In the genomic region with DNA sequence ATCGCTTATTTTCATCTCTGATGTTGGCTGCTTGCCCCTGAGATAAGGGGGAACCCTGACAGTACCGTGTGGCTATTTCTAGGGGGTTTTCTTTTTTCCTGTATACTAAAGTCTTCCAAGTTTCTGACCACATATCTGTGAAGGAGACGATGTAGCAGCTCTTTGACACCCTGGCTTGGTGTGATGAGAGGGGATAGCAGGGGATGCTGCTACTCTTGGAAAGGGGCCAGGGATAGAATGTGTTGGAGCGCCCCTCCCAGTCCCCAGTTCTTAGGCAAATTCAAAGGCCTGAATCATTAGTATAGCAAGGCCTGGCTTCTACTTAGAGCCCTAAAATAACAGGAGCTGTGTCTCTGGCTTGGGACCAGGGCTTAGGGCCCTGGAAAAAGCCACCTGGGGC, we compare ENCODE assay signal across 9 mouse cellular contexts. TPM values are rescaled to one million over a fixed set of nuclear protein-coding genes. Genes with fewer than 3 reads are reported as not detected.
DNase-seq lines count a peak whose midpoint lies in the region; ATAC-seq and TF ChIP-seq lines count a peak whose summit lies in the region.
"Had no signal": no experiment of that assay in that cellular context is flagged by ENCODE, and none has a peak within 500 bp of the region (broad histone marks: within the 10 kb centered on the region; RNA-seq: fewer than 3 reads in every experiment).

No protein-coding gene starts in this region.

- H3K36me3 ChIP-seq in kidney, embryonic 16.5 days (ENCODE audit: insufficient read depth, low read length), result no peaks in the 10 kb centered on the region
- H3K36me3 ChIP-seq in embryonic facial prominence, embryonic 10.5 days (replicated peaks), result peaks cover 25% of the 10 kb centered on the region
- H3K36me3 ChIP-seq in hindbrain, embryonic 12.5 days, result 0 out of 2 replicates have a peak, but pooled peaks cover 2% of the 10 kb centered on the region
- no peaks in the 10 kb centered on the region for H3K36me3 ChIP-seq in midbrain, embryonic 12.5 days

- no peak for DNase-seq in kidney, adult 9 months
- DNase-seq in embryonic facial prominence, embryonic 10.5 days (ENCODE audit: low spot score), result no peak
- DNase-seq in urinary bladder, postnatal 36 days (ENCODE audit: low spot score in 2 of 2), result no peak
- DNase-seq in right cerebral cortex, postnatal 14 days, result no peak
- no peak for DNase-seq in cerebellum, adult 2 months

- peak overlapping the region; percentile 57 for H3K9ac ChIP-seq in kidney, embryonic 16.5 days (replicated peaks; ENCODE audit: low read length)
- peak overlapping the region; percentile 3; the same call in 1 of the 2 replicates for H3K9ac ChIP-seq in hindbrain, embryonic 12.5 days
- H3K9ac ChIP-seq in midbrain, embryonic 12.5 days (replicated peaks), result peak overlapping the region; percentile 34

- ATAC-seq in kidney, embryonic 16.5 days (ENCODE audit: low FRiP score, low TSS enrichment), result peak; percentile 2; the same call in 1 of the 2 replicates
- ATAC-seq in hindbrain, embryonic 12.5 days (ENCODE audit: low FRiP score), result peak; percentile 44
- ATAC-seq in midbrain, embryonic 12.5 days (ENCODE audit: low FRiP score, low read depth), result 0 out of 2 replicates have a peak, but pooled peaks have one; percentile 4

- peak overlapping the region; percentile 15; the same call in 1 of the 2 replicates for H3K4me3 ChIP-seq in kidney, embryonic 16.5 days (ENCODE audit: low read length)
- peak overlapping the region; percentile 36; the same call in 1 of the 2 replicates for H3K4me3 ChIP-seq in embryonic facial prominence, embryonic 10.5 days
- peak overlapping the region; percentile 0; the same call in 1 of the 2 replicates for H3K4me3 ChIP-seq in hindbrain, embryonic 12.5 days
- no peak overlapping the region for H3K4me3 ChIP-seq in midbrain, embryonic 12.5 days
- H3K4me3 ChIP-seq in cerebellum, adult 2 months (replicated peaks; ENCODE audit: insufficient read depth, low read depth, low read length), result no peak overlapping the region

- peak overlapping the region; percentile 80 for H3K27ac ChIP-seq in kidney, embryonic 16.5 days (ENCODE audit: low read length)
- H3K27ac ChIP-seq in embryonic facial prominence, embryonic 10.5 days (replicated peaks), result peak overlapping the region; percentile 85
- H3K27ac ChIP-seq in hindbrain, embryonic 12.5 days, result peak overlapping the region; percentile 87
- H3K27ac ChIP-seq in midbrain, embryonic 12.5 days (replicated peaks), result peak overlapping the region; percentile 85
- H3K27ac ChIP-seq in cerebellum, adult 2 months (ENCODE audit: insufficient read depth, low read length), result no peak overlapping the region

- TF ChIP-seq POLR2A in cerebellum, adult 2 months (IDR thresholded peaks at IDR 0.05; ENCODE audit: borderline replicate concordance, insufficient read depth, low read length), result no peak

- H3K27me3 ChIP-seq in kidney, embryonic 16.5 days (ENCODE audit: insufficient read depth, low read length), result no peaks in the 10 kb centered on the region
- no peaks in the 10 kb centered on the region for H3K27me3 ChIP-seq in embryonic facial prominence, embryonic 10.5 days (replicated peaks; ENCODE audit: low read depth, poor library complexity, severe bottlenecking)
- no peaks in the 10 kb centered on the region for H3K27me3 ChIP-seq in hindbrain, embryonic 12.5 days
- no peaks in the 10 kb centered on the region for H3K27me3 ChIP-seq in midbrain, embryonic 12.5 days
- no peaks in the 10 kb centered on the region for H3K27me3 ChIP-seq in cerebellum, adult 2 months (ENCODE audit: control insufficient read depth, insufficient read depth, low read length)
- H3K27me3 ChIP-seq: Patski had no signal

- no peak for TF ChIP-seq CTCF in cerebellum, adult 2 months (IDR thresholded peaks at IDR 0.05; ENCODE audit: borderline replicate concordance, insufficient read depth, low read depth, low read length)

- no peaks in the 10 kb centered on the region for H3K9me3 ChIP-seq in kidney, embryonic 16.5 days (ENCODE audit: low read length)
- H3K9me3 ChIP-seq in embryonic facial prominence, embryonic 10.5 days, result no peaks in the 10 kb centered on the region
- H3K9me3 ChIP-seq in hindbrain, embryonic 12.5 days (replicated peaks), result no peaks in the 10 kb centered on the region
- H3K9me3 ChIP-seq in midbrain, embryonic 12.5 days, result no peaks in the 10 kb centered on the region

- H3K4me2 ChIP-seq in kidney, embryonic 16.5 days (replicated peaks; ENCODE audit: low read depth, low read length), result peak overlapping the region; percentile 43
- peak overlapping the region; percentile 26 for H3K4me2 ChIP-seq in hindbrain, embryonic 12.5 days (replicated peaks)
- H3K4me2 ChIP-seq in midbrain, embryonic 12.5 days (replicated peaks), result peak overlapping the region; percentile 32

- WGBS in kidney, embryonic 16.5 days, result 32% methylated on average over 4 of the region's 4 CpGs
- 54% methylated on average over 4 of the region's 4 CpGs for WGBS in embryonic facial prominence, embryonic 10.5 days
- 42% methylated on average over 4 of the region's 4 CpGs for WGBS in hindbrain, embryonic 12.5 days
- 46% methylated on average over 4 of the region's 4 CpGs for WGBS in midbrain, embryonic 12.5 days
- WGBS in cerebellum, adult 2 months, result 59% methylated on average over 4 of the region's 4 CpGs

- H3K4me1 ChIP-seq in kidney, embryonic 16.5 days (ENCODE audit: insufficient read depth, low read length), result peaks cover 28% of the 10 kb centered on the region
- H3K4me1 ChIP-seq in embryonic facial prominence, embryonic 10.5 days, result peaks cover 41% of the 10 kb centered on the region
- peaks cover 31% of the 10 kb centered on the region for H3K4me1 ChIP-seq in hindbrain, embryonic 12.5 days
- peaks cover 27% of the 10 kb centered on the region for H3K4me1 ChIP-seq in midbrain, embryonic 12.5 days
- H3K4me1 ChIP-seq in cerebellum, adult 2 months (ENCODE audit: control insufficient read depth, insufficient read depth, low read length), result peaks cover 27% of the 10 kb centered on the region

RNA-seq across cellular contexts. Expression of a gene that starts 13.5 kb away (rescaled TPM):
- 38.1 and 43.0 TPM in 2 replicates for polyA plus RNA-seq in kidney, embryonic 16.5 days (2015; fragmentation: Nextera tagmentation; extraction: Ambion mirVana)
- polyA plus RNA-seq in embryonic facial prominence, embryonic 10.5 days (2016; fragmentation: Nextera tagmentation; extraction: Ambion mirVana), result 36.5 and 36.8 TPM in 2 replicates
- 27.0 and 29.3 TPM in 2 replicates for polyA plus RNA-seq in hindbrain, embryonic 12.5 days (2016; fragmentation: Nextera tagmentation; extraction: Ambion mirVana)
- 15.3 and 21.0 TPM in 2 replicates for polyA plus RNA-seq in midbrain, embryonic 12.5 days (2016; fragmentation: Nextera tagmentation; extraction: Ambion mirVana)
- 13.6 and 14.2 TPM in 2 replicates for polyA plus RNA-seq in cerebellum, adult 2 months (2012; rRNA removed)

RNA-seq across cellular contexts. Expression of a gene that starts 44.5 kb away (rescaled TPM):
- polyA plus RNA-seq in kidney, embryonic 16.5 days (2015; fragmentation: Nextera tagmentation; extraction: Ambion mirVana), result 50.3 and 55.0 TPM in 2 replicates
- 91.1 and 112 TPM in 2 replicates for polyA plus RNA-seq in embryonic facial prominence, embryonic 10.5 days (2016; fragmentation: Nextera tagmentation; extraction: Ambion mirVana)
- 48.6 and 53.6 TPM in 2 replicates for polyA plus RNA-seq in hindbrain, embryonic 12.5 days (2016; fragmentation: Nextera tagmentation; extraction: Ambion mirVana)
- 30.7 and 36.4 TPM in 2 replicates for polyA plus RNA-seq in midbrain, embryonic 12.5 days (2016; fragmentation: Nextera tagmentation; extraction: Ambion mirVana)
- 16.9 and 18.6 TPM in 2 replicates for polyA plus RNA-seq in cerebellum, adult 2 months (2012; rRNA removed)

Comparison
In these comparisons a context has a peak if more than half of its experiments do, and no peak if none do; other contexts are left out.
1. H3K4me3 ChIP-seq: peak in kidney, embryonic 16.5 days (single experiment), embryonic facial prominence, embryonic 10.5 days (single experiment) and hindbrain, embryonic 12.5 days (single experiment); none in midbrain, embryonic 12.5 days (single experiment) and cerebellum, adult 2 months (single experiment).
2. H3K9ac ChIP-seq: peak in every context shown above with its lines; median percentile 57 in kidney, embryonic 16.5 days; 34 in midbrain, embryonic 12.5 days; 3 in hindbrain, embryonic 12.5 days.
3. Peak in every context shown above with its lines, with median percentiles within 50 percentile points of each other: ATAC-seq and H3K4me2 ChIP-seq.